Mouse (Mus musculus) brain, embryonic 14.5 days (tissue): ENCODE results near the gene AL732309.1. TPM values are rescaled to one million over a fixed set of nuclear protein-coding genes. Genes with fewer than 3 reads are reported as not detected.
A peak's percentile ranks its signal among the peaks of the same experiment; 100 is the strongest.

ENCODE experiments used
- DNase-seq: peaks from one replicate; pipeline ENCODE4 v3.0.0-alpha.2; 2011; ENCODE audit warnings: low read depth
- CTCF ChIP-seq: fragments of 200-500 bp; IDR thresholded peaks from 2 replicates; pipeline ENCODE4 v1.5.1; 2012; ENCODE audit warnings: inconsistent platforms, mild to moderate bottlenecking, moderate library complexity, borderline replicate concordance; ENCODE audit not compliant: insufficient read depth, insufficient read length; ENCODE audit errors: extremely low read depth
- POLR2A ChIP-seq: fragments of 200-500 bp; IDR thresholded peaks from 2 replicates; pipeline ENCODE4 v1.6.1; 2012; ENCODE audit warnings: mild to moderate bottlenecking, inconsistent platforms, borderline replicate concordance; ENCODE audit not compliant: poor library complexity, insufficient read depth, insufficient read length, severe bottlenecking; ENCODE audit errors: extremely low read depth
- polyA plus RNA-seq: library from polyadenylated mRNA; depleted of rRNA; stranded (reverse); fragments of >200 nt; gene quantifications from 2 replicates; pipeline ENCODE4 v1.2.3, GENCODE M21; 2012; rRNA removed

Gene AL732309.1
- 19.1 and 22.6 TPM in 2 replicates for polyA plus RNA-seq

- no peak for DNase-seq
- no peak for TF ChIP-seq POLR2A
- TF ChIP-seq CTCF = no peak
Measured at GRCm38 (mm10) chr2:25246183-25247072, at the start of gene AL732309.1. AL732309.1 (minus strand) TSS chr2:25246863.

GRCm38 (mm10) chr2:25293706-25294105 is 47.0 kb upstream of the AL732309.1 start:
- TF ChIP-seq POLR2A (no peak), CTCF (no peak)
- no peak for DNase-seq

GRCm38 (mm10) chr2:25292856-25293255 is 46.2 kb upstream of the AL732309.1 start:
- DNase-seq = peak; percentile 64
- peak; percentile 87 for TF ChIP-seq CTCF
- TF ChIP-seq POLR2A = no peak

- no peak for TF ChIP-seq POLR2A
- no peak for DNase-seq
Measured at GRCm38 (mm10) chr2:25292054-25292544, 45.4 kb upstream of the AL732309.1 start.

- TF ChIP-seq CTCF = no peak
- TF ChIP-seq POLR2A = no peak
- no peak for DNase-seq
Measured at GRCm38 (mm10) chr2:25291184-25292053, 44.8 kb upstream of the AL732309.1 start.

GRCm38 (mm10) chr2:25290816-25291130 is 44.1 kb upstream of the AL732309.1 start:
- DNase-seq = peak; percentile 39
- no peak for TF ChIP-seq POLR2A
- no peak for TF ChIP-seq CTCF

GRCm38 (mm10) chr2:25290101-25290815 is 43.6 kb upstream of the AL732309.1 start:
- TF ChIP-seq POLR2A = no peak
- no peak for TF ChIP-seq CTCF
- peak; percentile 63 for DNase-seq

GRCm38 (mm10) chr2:25289651-25290050 is 43.0 kb upstream of the AL732309.1 start, which contains the start of gene Lrrc26:
Lrrc26 (plus strand) TSS chr2:25289915.
- TF ChIP-seq POLR2A = no peak
- TF ChIP-seq CTCF = no peak
- peak; percentile 53 for DNase-seq

GRCm38 (mm10) chr2:25288734-25289345 is 42.2 kb upstream of the AL732309.1 start:
- DNase-seq = no peak
- TF ChIP-seq CTCF (no peak), POLR2A (no peak)

GRCm38 (mm10) chr2:25287927-25288649 is 41.4 kb upstream of the AL732309.1 start, which contains the start of gene Tmem210:
Tmem210 (plus strand) TSS chr2:25288145.
- TF ChIP-seq CTCF (no peak), POLR2A (no peak)
- DNase-seq = no peak

- TF ChIP-seq POLR2A = no peak
- no peak for TF ChIP-seq CTCF
- no peak for DNase-seq
Measured at GRCm38 (mm10) chr2:25286837-25287636, 40.4 kb upstream of the AL732309.1 start.
